Mouse (Mus musculus) heart, postnatal 0 days (tissue): ENCODE results near the gene Lrp8. TPM values are rescaled to one million over a fixed set of nuclear protein-coding genes. Genes with fewer than 3 reads are reported as not detected.

Experiments
- ATAC-seq: fragments of 200-750 bp; cut with Nextera tagmentation; 2 replicates; pipeline ENCODE4 v1.8.0; 2017; ENCODE audit warnings: low read depth, moderate number of reproducible peaks, moderate library complexity; ENCODE audit not compliant: insufficient read depth
- DNase-seq: peaks from one replicate; pipeline ENCODE4 v3.0.0-alpha.2; 2016; ENCODE audit warnings: low spot score
- H3K27ac ChIP-seq: fragments of 300-500 bp; sonication (generic); 2 replicates; pipeline ENCODE4 v1.5.1; 2014; ENCODE audit warnings: low read depth, mild to moderate bottlenecking
- H3K27me3 ChIP-seq: fragments of 300-500 bp; sonication (generic); 2 replicates; pipeline ENCODE4 v1.6.1; 2014; ENCODE audit warnings: low read length, mixed read lengths; ENCODE audit not compliant: control insufficient read depth, insufficient read depth
- H3K36me3 ChIP-seq: fragments of 300-500 bp; sonication (generic); replicated peaks from 2 replicates; pipeline ENCODE4 v1.6.1; 2014; ENCODE audit warnings: low read length, mixed read lengths; ENCODE audit not compliant: control insufficient read depth, insufficient read depth
- H3K4me1 ChIP-seq: fragments of 300-500 bp; sonication (generic); 2 replicates; pipeline ENCODE4 v1.6.1; 2014; ENCODE audit warnings: antibody characterized with exemption; ENCODE audit not compliant: control insufficient read depth, insufficient read depth
- H3K4me2 ChIP-seq: fragments of 300-500 bp; sonication (generic); 2 replicates; pipeline ENCODE4 v1.6.1; 2014; ENCODE audit warnings: low read depth, mild to moderate bottlenecking, low read length, moderate library complexity
- H3K4me3 ChIP-seq: fragments of 300-500 bp; sonication (generic); 2 replicates; pipeline ENCODE4 v1.5.1; 2014; ENCODE audit warnings: low read depth, low read length
- H3K9ac ChIP-seq: fragments of 300-500 bp; sonication (generic); replicated peaks from 2 replicates; pipeline ENCODE4 v1.6.1; 2014; ENCODE audit warnings: low read depth, low read length, mixed read lengths
- H3K9me3 ChIP-seq: fragments of 300-500 bp; sonication (generic); replicated peaks from 2 replicates; pipeline ENCODE4 v1.6.1; 2016; ENCODE audit warnings: low read length; ENCODE audit not compliant: control insufficient read depth
- CTCF ChIP-seq: IDR thresholded peaks from 2 replicates; pipeline ENCODE4 v1.5.1; 2016; ENCODE audit warnings: antibody characterized with exemption, control low read depth, low read depth
- EP300 ChIP-seq: IDR thresholded peaks from 2 replicates; pipeline ENCODE4 v1.6.1; 2016; ENCODE audit warnings: antibody characterized with exemption, low read depth
- WGBS: fragments of 180-500 bp; shearing (Covaris S2); extraction: QIAGEN DNeasy Blood & Tissue Kit; methylation state at CpG from one replicate; pipeline ENCODE4 v1.1.7; 2014; 5-methylcytosine and 5-hydroxymethylcytosine counted together
- polyA plus RNA-seq: library from polyadenylated mRNA; unstranded; fragments of >200 nt; fragmentation: Nextera tagmentation; extraction: Ambion mirVana; gene quantifications from 2 replicates; pipeline ENCODE4 v1.2.1, GENCODE M21; 2015
- total RNA-seq: library from RNA; depleted of rRNA; stranded (reverse); fragments of >200 nt; gene quantifications from 2 replicates; pipeline ENCODE4 v1.2.3, GENCODE M21; 2014; ENCODE audit warnings: low replicate concordance

Gene Lrp8
- total and polyA plus RNA-seq, 2 experiments from 2014 or later = 0.57 TPM; not detected in 1

GRCm38 (mm10) chr4:107886371-107886770 is 84.3 kb downstream of the Lrp8 start:
- H3K27me3 ChIP-seq = no peaks in the 10 kb centered on the region
- H3K4me3 ChIP-seq = no peak overlapping the region
- DNase-seq (no peak), ATAC-seq (no peak)
- WGBS = 82% methylated on average over 7 of the region's 7 CpGs
- peaks cover 7% of the 10 kb centered on the region; the same call in 1 of the 2 replicates for H3K4me1 ChIP-seq
- no peak overlapping the region for H3K4me2 ChIP-seq
- TF ChIP-seq EP300 (no peak), CTCF (no peak)
- no peak overlapping the region for H3K9ac ChIP-seq
- H3K27ac ChIP-seq = no peak overlapping the region
- peaks cover 50% of the 10 kb centered on the region for H3K36me3 ChIP-seq
- H3K9me3 ChIP-seq = no peaks in the 10 kb centered on the region

- ATAC-seq (peak; percentile 12; the same call in 1 of the 2 replicates), DNase-seq (no peak)
- peak overlapping the region; percentile 52 for H3K9ac ChIP-seq
- TF ChIP-seq EP300 = no peak
- TF ChIP-seq CTCF = no peak
- H3K4me1 ChIP-seq = peaks cover 7% of the 10 kb centered on the region; the same call in 1 of the 2 replicates
- H3K4me2 ChIP-seq = peak overlapping the region; percentile 70
- H3K9me3 ChIP-seq = no peaks in the 10 kb centered on the region
- WGBS = under 1% methylated on average over 12 of the region's 12 CpGs
- H3K27ac ChIP-seq = peak overlapping the region; percentile 74
- H3K4me3 ChIP-seq = peak overlapping the region; percentile 68
- H3K27me3 ChIP-seq = no peaks in the 10 kb centered on the region
- peaks cover 37% of the 10 kb centered on the region for H3K36me3 ChIP-seq
Measured at GRCm38 (mm10) chr4:107889385-107889730, 87.3 kb downstream of the Lrp8 start.

- Histone ChIP-seq H3K9me3 (no peaks in the 10 kb centered on the region), H3K4me1 (peaks cover 7% of the 10 kb centered on the region; the same call in 1 of the 2 replicates), H3K4me3 (peak within 1 kb of the TSS; percentile 68), H3K4me2 (peak within 1 kb of the TSS; percentile 70), H3K36me3 (peaks cover 37% of the 10 kb centered on the region), H3K9ac (peak within 1 kb of the TSS; percentile 52), H3K27me3 (no peaks in the 10 kb centered on the region), H3K27ac (peak within 1 kb of the TSS; percentile 74)
- peak; percentile 93 for ATAC-seq
- DNase-seq = peak; percentile 94
- WGBS = under 1% methylated on average over 48 of the region's 48 CpGs
- TF ChIP-seq CTCF = no peak
- no peak for TF ChIP-seq EP300
Measured at GRCm38 (mm10) chr4:107889731-107890432, 87.8 kb downstream of the Lrp8 start, which contains the start of gene 0610037L13Rik. Gene 0610037L13Rik, plus strand, starts transcription at chr4:107889813.

- TF ChIP-seq EP300 (no peak), CTCF (peak; percentile 61)
- H3K27ac ChIP-seq = no peak overlapping the region
- H3K4me1 ChIP-seq = peaks cover 7% of the 10 kb centered on the region; the same call in 1 of the 2 replicates
- WGBS = 80% methylated on average over 2 of the region's 2 CpGs
- no peak overlapping the region for H3K4me3 ChIP-seq
- no peak for ATAC-seq
- DNase-seq = peak; percentile 34
- no peak overlapping the region for H3K4me2 ChIP-seq
- no peak overlapping the region for H3K9ac ChIP-seq
- H3K9me3 ChIP-seq = no peaks in the 10 kb centered on the region
- H3K27me3 ChIP-seq = no peaks in the 10 kb centered on the region
- peaks cover 47% of the 10 kb centered on the region for H3K36me3 ChIP-seq
Measured at GRCm38 (mm10) chr4:107892663-107893062, 90.6 kb downstream of the Lrp8 start.

GRCm38 (mm10) chr4:107899211-107899927 is 97.3 kb downstream of the Lrp8 start:
- Histone ChIP-seq H3K4me1 (no peaks in the 10 kb centered on the region), H3K4me3 (no peak overlapping the region), H3K27me3 (no peaks in the 10 kb centered on the region), H3K36me3 (peaks cover 45% of the 10 kb centered on the region), H3K9me3 (no peaks in the 10 kb centered on the region), H3K9ac (no peak overlapping the region), H3K4me2 (no peak overlapping the region), H3K27ac (no peak overlapping the region)
- 76% methylated on average over 5 of the region's 5 CpGs for WGBS
- no peak for TF ChIP-seq CTCF
- TF ChIP-seq EP300 = no peak
- no peak for ATAC-seq
- DNase-seq = no peak
